Mouse (Mus musculus): ENCODE data around the gene Trim40. TPM values are rescaled to one million over a fixed set of nuclear protein-coding genes. Genes with fewer than 3 reads are reported as not detected.

Gene Trim40
- total and polyA plus RNA-seq, 2 experiments from 2014 or later, result not detected

GRCm38 (mm10) chr17:36900691-36901090, 10.8 kb upstream of the Trim40 start:
- ATAC-seq (ENCODE audit: insufficient read depth, low read depth), result no peak
- Histone ChIP-seq H3K27ac (ENCODE audit: low read depth) (no peak overlapping the region), H3K9ac (replicated peaks; ENCODE audit: low read depth, low read length) (no peak overlapping the region), H3K36me3 (replicated peaks; ENCODE audit: control insufficient read depth, insufficient read depth, low read length) (no peaks in the 10 kb centered on the region), H3K4me2 (ENCODE audit: low read depth, low read length) (no peak overlapping the region), H3K4me1 (ENCODE audit: control insufficient read depth, insufficient read depth) (no peaks in the 10 kb centered on the region), H3K9me3 (replicated peaks; ENCODE audit: control insufficient read depth, low read length) (no peaks in the 10 kb centered on the region), H3K27me3 (ENCODE audit: control insufficient read depth, insufficient read depth, low read length) (no peaks in the 10 kb centered on the region), H3K4me3 (ENCODE audit: low read depth, low read length) (no peak overlapping the region)
- TF ChIP-seq CTCF (IDR thresholded peaks at IDR 0.05; ENCODE audit: low read depth) (peak; percentile 24), EP300 (IDR thresholded peaks at IDR 0.05; ENCODE audit: low read depth) (no peak)
- DNase-seq (ENCODE audit: low spot score), result no peak
- 37% methylated on average over 1 of the region's 1 CpGs for WGBS

- no peak overlapping the region for H3K4me3 ChIP-seq (ENCODE audit: low read depth, low read length)
- no peaks in the 10 kb centered on the region for H3K4me1 ChIP-seq (ENCODE audit: control insufficient read depth, insufficient read depth)
- TF ChIP-seq CTCF (IDR thresholded peaks at IDR 0.05; ENCODE audit: low read depth) (no peak), EP300 (IDR thresholded peaks at IDR 0.05; ENCODE audit: low read depth) (no peak)
- H3K9me3 ChIP-seq (replicated peaks; ENCODE audit: control insufficient read depth, low read length), result no peaks in the 10 kb centered on the region
- H3K4me2 ChIP-seq (ENCODE audit: low read depth, low read length), result no peak overlapping the region
- H3K36me3 ChIP-seq (replicated peaks; ENCODE audit: control insufficient read depth, insufficient read depth, low read length), result no peaks in the 10 kb centered on the region
- H3K9ac ChIP-seq (replicated peaks; ENCODE audit: low read depth, low read length), result no peak overlapping the region
- H3K27me3 ChIP-seq (ENCODE audit: control insufficient read depth, insufficient read depth, low read length), result no peaks in the 10 kb centered on the region
- ATAC-seq (ENCODE audit: insufficient read depth, low read depth) (no peak), DNase-seq (ENCODE audit: low spot score) (no peak)
- no peak overlapping the region for H3K27ac ChIP-seq (ENCODE audit: low read depth)
- 81% methylated on average over 5 of the region's 5 CpGs for WGBS
Observed at GRCm38 (mm10) chr17:36900001-36900400, 10.1 kb upstream of the Trim40 start.

GRCm38 (mm10) chr17:36899376-36899775, 9.5 kb upstream of the Trim40 start:
- H3K9me3 ChIP-seq (replicated peaks; ENCODE audit: control insufficient read depth, low read length), result no peaks in the 10 kb centered on the region
- no peaks in the 10 kb centered on the region for H3K27me3 ChIP-seq (ENCODE audit: control insufficient read depth, insufficient read depth, low read length)
- no peak overlapping the region for H3K4me3 ChIP-seq (ENCODE audit: low read depth, low read length)
- TF ChIP-seq EP300 (IDR thresholded peaks at IDR 0.05; ENCODE audit: low read depth) (no peak), CTCF (IDR thresholded peaks at IDR 0.05; ENCODE audit: low read depth) (no peak)
- H3K4me1 ChIP-seq (ENCODE audit: control insufficient read depth, insufficient read depth), result no peaks in the 10 kb centered on the region
- WGBS, result 69% methylated on average over 4 of the region's 4 CpGs
- no peaks in the 10 kb centered on the region for H3K36me3 ChIP-seq (replicated peaks; ENCODE audit: control insufficient read depth, insufficient read depth, low read length)
- H3K27ac ChIP-seq (ENCODE audit: low read depth), result no peak overlapping the region
- no peak overlapping the region for H3K4me2 ChIP-seq (ENCODE audit: low read depth, low read length)
- ATAC-seq (ENCODE audit: insufficient read depth, low read depth), result no peak
- DNase-seq (ENCODE audit: low spot score), result no peak
- no peak overlapping the region for H3K9ac ChIP-seq (replicated peaks; ENCODE audit: low read depth, low read length)

- Histone ChIP-seq H3K36me3 (replicated peaks; ENCODE audit: control insufficient read depth, insufficient read depth, low read length) (no peaks in the 10 kb centered on the region), H3K4me2 (ENCODE audit: low read depth, low read length) (no peak within 1 kb of the TSS), H3K4me1 (ENCODE audit: control insufficient read depth, insufficient read depth) (no peaks in the 10 kb centered on the region), H3K27ac (ENCODE audit: low read depth) (no peak within 1 kb of the TSS), H3K9ac (replicated peaks; ENCODE audit: low read depth, low read length) (no peak within 1 kb of the TSS), H3K4me3 (ENCODE audit: low read depth, low read length) (no peak within 1 kb of the TSS), H3K9me3 (replicated peaks; ENCODE audit: control insufficient read depth, low read length) (no peaks in the 10 kb centered on the region), H3K27me3 (ENCODE audit: control insufficient read depth, insufficient read depth, low read length) (no peaks in the 10 kb centered on the region)
- 64% methylated on average over 6 of the region's 6 CpGs for whole genome bisulfite sequencing
- DNase-seq (ENCODE audit: low spot score) (no peak), ATAC-seq (ENCODE audit: insufficient read depth, low read depth) (no peak)
- TF ChIP-seq EP300 (IDR thresholded peaks at IDR 0.05; ENCODE audit: low read depth) (no peak), CTCF (IDR thresholded peaks at IDR 0.05; ENCODE audit: low read depth) (no peak)
Observed at GRCm38 (mm10) chr17:36897552-36898205, 7.8 kb upstream of the Trim40 start, which contains the start of gene Trim31. Gene Trim31, plus strand, starts transcription at chr17:36898118.

GRCm38 (mm10) chr17:36897065-36897464, 7.1 kb upstream of the Trim40 start:
- Histone ChIP-seq H3K9me3 (replicated peaks; ENCODE audit: control insufficient read depth, low read length) (no peaks in the 10 kb centered on the region), H3K27ac (ENCODE audit: low read depth) (no peak overlapping the region), H3K27me3 (ENCODE audit: control insufficient read depth, insufficient read depth, low read length) (no peaks in the 10 kb centered on the region), H3K36me3 (replicated peaks; ENCODE audit: control insufficient read depth, insufficient read depth, low read length) (no peaks in the 10 kb centered on the region), H3K4me3 (ENCODE audit: low read depth, low read length) (no peak overlapping the region), H3K4me2 (ENCODE audit: low read depth, low read length) (no peak overlapping the region), H3K4me1 (ENCODE audit: control insufficient read depth, insufficient read depth) (no peaks in the 10 kb centered on the region), H3K9ac (replicated peaks; ENCODE audit: low read depth, low read length) (no peak overlapping the region)
- no peak for DNase-seq (ENCODE audit: low spot score)
- no peak for ATAC-seq (ENCODE audit: insufficient read depth, low read depth)
- no peak for TF ChIP-seq EP300 (IDR thresholded peaks at IDR 0.05; ENCODE audit: low read depth)
- TF ChIP-seq CTCF (IDR thresholded peaks at IDR 0.05; ENCODE audit: low read depth), result no peak

- no peaks in the 10 kb centered on the region for H3K27me3 ChIP-seq (ENCODE audit: control insufficient read depth, insufficient read depth, low read length)
- no peaks in the 10 kb centered on the region for H3K4me1 ChIP-seq (ENCODE audit: control insufficient read depth, insufficient read depth)
- no peak overlapping the region for H3K9ac ChIP-seq (replicated peaks; ENCODE audit: low read depth, low read length)
- no peaks in the 10 kb centered on the region for H3K36me3 ChIP-seq (replicated peaks; ENCODE audit: control insufficient read depth, insufficient read depth, low read length)
- 88% methylated on average over 1 of the region's 1 CpGs for WGBS
- DNase-seq (ENCODE audit: low spot score) (peak; percentile 13), ATAC-seq (ENCODE audit: insufficient read depth, low read depth) (no peak)
- no peak overlapping the region for H3K4me3 ChIP-seq (ENCODE audit: low read depth, low read length)
- H3K9me3 ChIP-seq (replicated peaks; ENCODE audit: control insufficient read depth, low read length), result no peaks in the 10 kb centered on the region
- no peak overlapping the region for H3K4me2 ChIP-seq (ENCODE audit: low read depth, low read length)
- TF ChIP-seq CTCF (IDR thresholded peaks at IDR 0.05; ENCODE audit: low read depth) (peak; percentile 49), EP300 (IDR thresholded peaks at IDR 0.05; ENCODE audit: low read depth) (no peak)
- no peak overlapping the region for H3K27ac ChIP-seq (ENCODE audit: low read depth)
Observed at GRCm38 (mm10) chr17:36896583-36896982, 6.7 kb upstream of the Trim40 start.

Data from heart, postnatal 0 days (tissue).